Mouse (Mus musculus): Measurements from ENCODE around the gene March4.

DNA sequence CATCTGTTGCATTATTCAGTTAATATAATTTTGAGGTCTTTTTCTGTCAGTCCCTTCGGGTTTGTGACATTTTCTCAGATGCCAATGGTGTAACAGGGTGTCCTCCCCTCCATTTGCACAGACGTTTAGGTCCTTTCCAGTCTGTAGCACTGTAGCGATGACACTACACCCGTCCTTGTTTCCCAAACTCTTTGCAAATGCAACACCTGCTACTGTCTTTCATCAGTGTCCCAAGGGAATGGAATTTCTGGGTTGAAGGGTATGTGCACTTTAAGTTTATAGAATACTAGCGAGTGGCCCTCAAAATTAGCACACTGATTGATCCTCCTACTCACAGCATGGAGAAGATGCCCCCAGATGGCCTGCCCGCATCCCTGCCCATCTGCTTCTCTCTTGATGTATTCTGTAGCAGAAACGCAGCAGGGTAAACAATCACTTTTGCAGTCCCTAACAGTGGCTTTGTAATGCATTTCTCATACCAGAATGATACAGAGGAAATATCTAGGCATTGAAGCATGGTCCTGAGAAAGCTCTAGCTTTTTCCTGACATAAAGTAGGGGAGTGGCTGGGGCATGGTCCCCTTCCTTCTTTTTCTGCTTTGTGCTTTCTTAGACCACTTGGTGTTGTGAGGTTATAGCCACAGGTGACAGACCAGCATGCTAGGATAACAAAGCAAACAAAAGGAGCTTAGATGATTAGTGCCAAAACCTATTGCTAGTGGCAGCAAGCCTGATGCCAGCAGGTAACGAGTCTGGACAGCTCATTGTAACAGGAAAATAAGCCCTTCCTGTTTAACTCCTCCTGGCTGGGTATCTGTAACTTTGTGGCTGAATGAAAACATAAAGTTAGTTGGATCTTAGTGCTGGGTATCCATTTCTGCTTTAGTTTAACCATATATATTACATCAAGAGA lies 117.7 kb downstream of the March4 start:
- no peak for TF ChIP-seq CTCF (IDR thresholded peaks at IDR 0.05; ENCODE audit: low read depth, low read length)
- TF ChIP-seq POLR2A (IDR thresholded peaks at IDR 0.05; ENCODE audit: insufficient read depth, low read length), result no peak
- TF ChIP-seq EP300 (IDR thresholded peaks at IDR 0.05; ENCODE audit: insufficient read depth, low read depth, low read length), result no peak

Data from ES-Bruce4 (cell line).